Mouse (Mus musculus) heart, postnatal 0 days (tissue): ENCODE results near the gene AC109138.7.
A peak's percentile ranks its signal among the peaks of the same experiment; 100 is the strongest.

Source experiments
- CTCF ChIP-seq: IDR thresholded peaks from 2 replicates; pipeline ENCODE4 v1.5.1; 2016; ENCODE audit warnings: antibody characterized with exemption, control low read depth, low read depth
- EP300 ChIP-seq: IDR thresholded peaks from 2 replicates; pipeline ENCODE4 v1.6.1; 2016; ENCODE audit warnings: antibody characterized with exemption, low read depth

DNA sequence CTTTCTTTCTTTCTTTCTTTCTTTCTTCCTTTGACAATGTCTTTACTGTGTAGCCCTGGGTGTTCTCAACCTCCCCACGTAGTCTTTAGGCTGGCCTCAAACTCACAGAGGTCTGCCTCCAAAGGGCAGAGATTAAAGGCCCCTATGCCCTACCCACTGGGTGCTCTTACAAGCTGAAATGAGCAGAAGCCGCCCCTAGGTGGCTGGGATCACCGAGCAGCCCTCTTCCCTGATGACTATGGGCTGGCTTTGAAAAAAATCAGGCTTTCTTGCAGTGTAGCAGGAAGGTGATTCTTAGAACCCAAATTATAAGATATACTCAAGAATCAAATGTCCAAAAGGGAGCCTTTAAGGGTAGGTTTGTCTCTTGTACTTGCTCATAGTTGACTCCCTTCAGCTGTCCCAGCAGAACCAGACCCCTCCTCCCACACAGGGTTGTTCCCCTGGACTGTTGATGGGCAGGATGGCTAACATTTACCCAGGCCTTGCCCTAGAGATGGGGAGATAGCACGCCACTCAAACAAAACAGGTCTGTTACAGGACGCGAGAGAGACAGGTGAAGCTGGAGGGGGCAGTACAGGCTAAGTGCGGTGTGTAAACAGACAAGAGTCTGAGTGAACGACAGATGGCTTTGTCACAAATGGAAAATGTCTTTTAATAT is 47.0 kb downstream of the AC109138.7 start:
- peak; percentile 28; the same call in 1 of the 2 replicates for TF ChIP-seq CTCF
- no peak for TF ChIP-seq EP300
